Mouse (Mus musculus): Measurements from ENCODE around the gene Apba1. TPM values are rescaled to one million over a fixed set of nuclear protein-coding genes. Genes with fewer than 3 reads are reported as not detected.

Gene Apba1
- polyA plus RNA-seq, 1 experiment from 2014 or later: 0.25 TPM

DNA sequence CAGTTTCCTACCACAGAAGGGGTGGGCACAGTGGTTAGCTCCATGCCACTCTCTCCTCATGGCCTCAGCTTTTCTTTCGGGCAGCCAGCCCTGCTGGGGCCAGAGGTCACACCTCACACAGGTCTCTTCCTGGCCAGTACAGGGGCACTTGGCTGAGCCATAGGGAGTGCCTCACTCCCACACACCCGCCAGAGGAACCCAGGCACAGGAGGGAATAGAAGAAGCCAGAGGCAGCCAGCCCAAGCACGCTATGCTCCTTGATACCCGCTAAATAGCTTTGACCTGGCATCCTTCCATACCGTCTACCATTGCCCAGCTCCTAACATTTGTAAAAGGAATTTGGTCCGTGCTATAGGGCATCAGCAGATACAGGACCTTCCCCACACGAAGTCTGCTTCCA is 201.2 kb downstream of the Apba1 start:
- no peaks in the 10 kb centered on the region for H3K27me3 ChIP-seq (ENCODE audit: insufficient read depth, low read length)
- no peaks in the 10 kb centered on the region for H3K4me1 ChIP-seq (ENCODE audit: insufficient read depth)
- DNase-seq (peak; percentile 42), ATAC-seq (ENCODE audit: insufficient read depth) (0 out of 2 replicates have a peak, but pooled peaks have one; percentile 18)
- no peaks in the 10 kb centered on the region for H3K9me3 ChIP-seq (ENCODE audit: low read depth, low read length)
- no peak overlapping the region for H3K27ac ChIP-seq (ENCODE audit: low read depth)
- WGBS: 60% methylated on average over 7 of the region's 7 CpGs
- no peaks in the 10 kb centered on the region for H3K36me3 ChIP-seq (ENCODE audit: insufficient read depth)
- no peak overlapping the region for H3K4me2 ChIP-seq
- no peak overlapping the region for H3K4me3 ChIP-seq (ENCODE audit: low read depth, low read length)
- no peak overlapping the region for H3K9ac ChIP-seq
- TF ChIP-seq CTCF (IDR thresholded peaks at IDR 0.05; ENCODE audit: low read depth): no peak

DNA sequence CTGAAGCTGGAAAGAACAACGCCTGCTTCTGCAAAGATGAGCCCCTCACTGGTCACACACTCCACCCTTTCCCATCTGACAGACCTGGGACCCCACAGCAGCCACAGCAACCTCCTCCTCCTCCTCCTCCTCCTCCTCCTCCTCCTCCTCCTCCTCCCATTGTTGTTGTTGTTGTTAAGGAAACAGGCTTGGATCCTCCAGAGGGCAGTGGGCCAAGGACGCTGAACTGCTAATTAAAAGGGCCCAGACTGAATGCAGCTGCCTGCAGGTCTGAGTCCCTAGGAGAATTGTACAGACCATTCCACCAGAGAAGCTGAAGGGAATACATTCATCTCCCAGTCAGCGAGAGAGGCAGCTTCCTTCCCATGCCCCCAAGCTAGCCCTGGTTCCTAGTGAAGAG is 201.6 kb downstream of the Apba1 start:
- Histone ChIP-seq H3K9ac (no peak overlapping the region), H3K36me3 (ENCODE audit: insufficient read depth) (no peaks in the 10 kb centered on the region), H3K27me3 (ENCODE audit: insufficient read depth, low read length) (no peaks in the 10 kb centered on the region), H3K4me2 (no peak overlapping the region), H3K4me1 (ENCODE audit: insufficient read depth) (no peaks in the 10 kb centered on the region), H3K4me3 (ENCODE audit: low read depth, low read length) (no peak overlapping the region), H3K9me3 (ENCODE audit: low read depth, low read length) (no peaks in the 10 kb centered on the region), H3K27ac (ENCODE audit: low read depth) (no peak overlapping the region)
- ATAC-seq (ENCODE audit: insufficient read depth) (no peak), DNase-seq (peak; percentile 57)
- 57% methylated on average over 3 of the region's 3 CpGs for WGBS
- TF ChIP-seq CTCF (IDR thresholded peaks at IDR 0.05; ENCODE audit: low read depth): no peak

DNA sequence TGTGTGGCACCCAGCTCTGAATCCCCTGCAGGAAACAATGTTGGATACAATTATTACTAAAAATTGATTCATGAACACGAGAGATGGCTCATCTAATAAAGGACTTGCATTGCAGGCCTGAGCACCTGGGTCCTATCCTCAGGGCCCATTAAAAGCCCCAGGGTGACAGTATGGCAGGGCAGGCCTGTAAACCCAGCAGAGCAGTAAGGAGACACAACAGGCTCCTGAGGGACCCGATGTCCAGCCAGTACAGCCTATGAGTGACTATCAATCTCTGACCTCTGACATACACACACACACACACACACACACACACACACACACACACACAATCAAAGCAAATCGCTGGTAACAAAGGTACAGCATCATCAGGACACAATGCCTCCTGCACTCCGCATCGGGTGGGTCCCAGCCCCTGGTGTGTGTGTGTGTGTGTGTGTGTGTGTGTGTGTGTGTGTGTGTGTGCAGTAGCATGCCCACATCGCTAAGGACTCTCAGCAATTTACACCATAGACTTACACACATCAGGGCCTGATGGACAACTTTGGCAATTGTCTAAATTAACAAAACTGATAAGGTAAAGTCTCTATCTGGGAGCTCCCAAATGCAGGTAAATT is 202.3 kb downstream of the Apba1 start:
- Histone ChIP-seq H3K27me3 (ENCODE audit: insufficient read depth, low read length) (no peaks in the 10 kb centered on the region), H3K9ac (no peak overlapping the region), H3K36me3 (ENCODE audit: insufficient read depth) (no peaks in the 10 kb centered on the region), H3K4me1 (ENCODE audit: insufficient read depth) (no peaks in the 10 kb centered on the region), H3K4me3 (ENCODE audit: low read depth, low read length) (no peak overlapping the region), H3K9me3 (ENCODE audit: low read depth, low read length) (no peaks in the 10 kb centered on the region), H3K27ac (ENCODE audit: low read depth) (no peak overlapping the region), H3K4me2 (no peak overlapping the region)
- ATAC-seq (ENCODE audit: insufficient read depth): no peak
- no peak for TF ChIP-seq CTCF (IDR thresholded peaks at IDR 0.05; ENCODE audit: low read depth)
- no peak for DNase-seq
- WGBS: 68% methylated on average over 6 of the region's 6 CpGs

DNA sequence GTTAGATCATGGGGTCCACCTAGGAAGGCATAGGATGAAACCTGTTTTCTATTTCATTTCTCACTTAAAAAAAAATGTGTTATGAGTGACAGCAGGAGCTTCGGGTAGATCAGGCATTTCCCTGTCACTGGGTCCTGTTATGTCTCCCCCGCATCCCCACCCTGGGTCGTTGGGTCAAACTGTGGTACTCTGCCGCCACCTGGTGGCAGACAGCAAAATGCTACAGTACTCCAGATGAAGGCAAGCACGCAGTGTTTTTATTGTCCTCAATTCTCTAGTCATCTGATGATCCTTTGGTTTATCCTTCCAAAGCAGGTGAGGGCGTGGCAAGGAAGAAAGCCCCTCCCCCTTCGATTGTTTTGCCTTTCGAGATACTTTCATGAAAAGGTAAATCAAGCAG is 202.8 kb downstream of the Apba1 start:
- Histone ChIP-seq H3K4me2 (no peak overlapping the region), H3K4me3 (ENCODE audit: low read depth, low read length) (no peak overlapping the region)
- peak; percentile 54; the same call in 1 of the 2 replicates for ATAC-seq (ENCODE audit: insufficient read depth)

GRCm38 (mm10) chr19:23964401-23964910 is 205.8 kb downstream of the Apba1 start:
- no peaks in the 10 kb centered on the region for H3K27me3 ChIP-seq (ENCODE audit: insufficient read depth, low read length)

More for the DNA sequence above, 202.8 kb downstream of the Apba1 start:
- TF ChIP-seq CTCF (IDR thresholded peaks at IDR 0.05; ENCODE audit: low read depth): peak; percentile 97
- Histone ChIP-seq H3K4me1 (ENCODE audit: insufficient read depth) (no peaks in the 10 kb centered on the region), H3K9me3 (ENCODE audit: low read depth, low read length) (no peaks in the 10 kb centered on the region), H3K36me3 (ENCODE audit: insufficient read depth) (no peaks in the 10 kb centered on the region), H3K27ac (ENCODE audit: low read depth) (no peak overlapping the region), H3K27me3 (ENCODE audit: insufficient read depth, low read length) (no peaks in the 10 kb centered on the region), H3K9ac (no peak overlapping the region)
- WGBS: 1% methylated on average over 8 of the region's 8 CpGs
- DNase-seq: peak; percentile 84

DNA sequence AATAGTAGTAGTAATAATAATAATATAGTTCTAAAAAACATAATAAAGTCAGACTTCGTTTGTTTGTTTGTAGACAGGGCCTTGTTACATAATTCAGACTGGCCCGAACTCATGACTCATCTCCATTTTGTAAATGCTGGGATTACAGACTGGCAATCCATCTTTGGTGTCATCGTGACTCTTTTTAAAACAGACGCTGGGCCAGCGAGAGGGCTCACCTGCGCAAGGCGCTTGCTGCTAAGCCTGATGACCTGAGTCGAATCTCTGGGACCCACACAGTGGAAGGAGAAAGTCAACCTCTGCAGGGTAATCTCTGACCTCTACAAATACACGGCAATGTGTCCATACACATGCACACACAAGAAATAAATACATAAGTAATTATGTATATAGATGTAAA is 207.7 kb downstream of the Apba1 start:
- DNase-seq (no peak), ATAC-seq (ENCODE audit: insufficient read depth) (no peak)
- Histone ChIP-seq H3K27ac (ENCODE audit: low read depth) (0 out of 2 replicates have a peak overlapping the region, but pooled peaks have one; percentile 55), H3K4me2 (no peak overlapping the region), H3K36me3 (ENCODE audit: insufficient read depth) (no peaks in the 10 kb centered on the region), H3K4me1 (ENCODE audit: insufficient read depth) (peaks cover 6% of the 10 kb centered on the region; the same call in 1 of the 2 replicates), H3K9ac (no peak overlapping the region), H3K27me3 (ENCODE audit: insufficient read depth, low read length) (no peaks in the 10 kb centered on the region), H3K4me3 (ENCODE audit: low read depth, low read length) (no peak overlapping the region), H3K9me3 (ENCODE audit: low read depth, low read length) (no peaks in the 10 kb centered on the region)
- TF ChIP-seq CTCF (IDR thresholded peaks at IDR 0.05; ENCODE audit: low read depth): no peak
- 83% methylated on average over 9 of the region's 9 CpGs for WGBS

More at GRCm38 (mm10) chr19:23964401-23964910, 205.8 kb downstream of the Apba1 start:
- DNase-seq: no peak
- WGBS: 70% methylated on average over 10 of the region's 10 CpGs
- Histone ChIP-seq H3K36me3 (ENCODE audit: insufficient read depth) (no peaks in the 10 kb centered on the region), H3K4me3 (ENCODE audit: low read depth, low read length) (no peak overlapping the region), H3K9me3 (ENCODE audit: low read depth, low read length) (no peaks in the 10 kb centered on the region), H3K27ac (ENCODE audit: low read depth) (no peak overlapping the region), H3K4me2 (no peak overlapping the region), H3K4me1 (ENCODE audit: insufficient read depth) (peaks cover 6% of the 10 kb centered on the region; the same call in 1 of the 2 replicates), H3K9ac (no peak overlapping the region)
- ATAC-seq (ENCODE audit: insufficient read depth): no peak
- TF ChIP-seq CTCF (IDR thresholded peaks at IDR 0.05; ENCODE audit: low read depth): no peak

- no peak for TF ChIP-seq CTCF (IDR thresholded peaks at IDR 0.05; ENCODE audit: low read depth)
- no peaks in the 10 kb centered on the region for H3K36me3 ChIP-seq (ENCODE audit: insufficient read depth)
- no peaks in the 10 kb centered on the region for H3K9me3 ChIP-seq (ENCODE audit: low read depth, low read length)
- 29% methylated on average over 2 of the region's 2 CpGs for WGBS
- no peak for ATAC-seq (ENCODE audit: insufficient read depth)
- H3K4me2 ChIP-seq: no peak overlapping the region
- H3K9ac ChIP-seq: no peak overlapping the region
- peaks cover 6% of the 10 kb centered on the region; the same call in 1 of the 2 replicates for H3K4me1 ChIP-seq (ENCODE audit: insufficient read depth)
- H3K27ac ChIP-seq (ENCODE audit: low read depth): peak overlapping the region; percentile 55; the same call in 1 of the 2 replicates
- peak; percentile 63 for DNase-seq
- no peaks in the 10 kb centered on the region for H3K27me3 ChIP-seq (ENCODE audit: insufficient read depth, low read length)
- H3K4me3 ChIP-seq (ENCODE audit: low read depth, low read length): no peak overlapping the region
Measured at GRCm38 (mm10) chr19:23967156-23967555, 208.5 kb downstream of the Apba1 start.

Measured in lung, embryonic 14.5 days (tissue).